Mouse (Mus musculus) monocyte, adult 5-6 weeks (primary cell): ENCODE data around the gene Mslnl. TPM values are rescaled to one million over a fixed set of nuclear protein-coding genes. Genes with fewer than 3 reads are reported as not detected.

Source experiments
- total RNA-seq: library from RNA; stranded (forward); fragments of 200-1000, 200-491, 200-594 nt; gene quantifications from 3 replicates; pipeline ENCODE4 v1.2.3, GENCODE M21; 2017

Gene Mslnl
- total RNA-seq, 1 experiment from 2014 or later = not detected

Other genes starting within 250 kb of the Mslnl start
- not detected in 3 replicates for gene Sstr5, start 238.8 kb upstream of the Mslnl start, total RNA-seq
- 1.2 TPM in 1 of 3 replicates, not detected in the others for gene Sox8, start 165.4 kb upstream of the Mslnl start, total RNA-seq
- 10.4 to 17.8 TPM (median 11.8 TPM) in 3 replicates for gene Lmf1, start 157.0 kb upstream of the Mslnl start, total RNA-seq
- gene Gng13, start 18.9 kb upstream of the Mslnl start, total RNA-seq = not detected in 3 replicates
- 1.1 to 5.0 TPM (median 3.0 TPM) in 3 replicates for gene Chtf18, start 8.6 kb upstream of the Mslnl start, total RNA-seq
- 0.95 to 2.5 TPM in 2 of 3 replicates, not detected in the other for gene Rpusd1, start 8.4 kb upstream of the Mslnl start, total RNA-seq
- not detected in 3 replicates for gene Msln, start 18.3 kb downstream of the Mslnl start, total RNA-seq
- 22.3 to 32.1 TPM (median 27.3 TPM) in 3 replicates for gene Narfl, start 37.7 kb downstream of the Mslnl start, total RNA-seq
- 16.0 to 49.1 TPM (median 25.3 TPM) in 3 replicates for gene Haghl, start 49.6 kb downstream of the Mslnl start, total RNA-seq
- gene Ccdc78, start 50.5 kb downstream of the Mslnl start, total RNA-seq = not detected in 3 replicates
- 30.7 to 53.7 TPM (median 38.7 TPM) in 3 replicates for gene Fam173a, start 56.9 kb downstream of the Mslnl start, total RNA-seq
- gene AC134908.4, start 59.6 kb downstream of the Mslnl start, total RNA-seq = not detected in 3 replicates
- gene Metrn, start 61.1 kb downstream of the Mslnl start, total RNA-seq = 5.1 to 6.4 TPM (median 6.1 TPM) in 3 replicates
- not detected in 3 replicates for gene Fbxl16, start 73.0 kb downstream of the Mslnl start, total RNA-seq
- 10.7 to 16.6 TPM (median 15.6 TPM) in 3 replicates for gene Wdr24, start 87.6 kb downstream of the Mslnl start, total RNA-seq
- 7.9 to 20.3 TPM (median 11.0 TPM) in 3 replicates for gene Jmjd8, start 92.8 kb downstream of the Mslnl start, total RNA-seq
- gene Stub1, start 97.4 kb downstream of the Mslnl start, total RNA-seq = 74.5 to 81.4 TPM (median 75.3 TPM) in 3 replicates
- gene Rhbdl1, start 101.3 kb downstream of the Mslnl start, total RNA-seq = 1.8 TPM in 1 of 3 replicates, not detected in the others
- 0.43 to 2.9 TPM (median 2.1 TPM) in 3 replicates for gene Gm20683, start 105.7 kb downstream of the Mslnl start, total RNA-seq
- gene Rhot2, start 108.8 kb downstream of the Mslnl start, total RNA-seq = 17.6 to 38.7 TPM (median 34.3 TPM) in 3 replicates
- gene Wdr90, start 125.5 kb downstream of the Mslnl start, total RNA-seq = 2.9 to 7.7 TPM (median 3.4 TPM) in 3 replicates
- gene Mcrip2, start 132.7 kb downstream of the Mslnl start, total RNA-seq = 1.1 to 5.7 TPM (median 1.6 TPM) in 3 replicates
- 1.3 to 10.0 TPM (median 7.0 TPM) in 3 replicates for gene Mettl26, start 139.0 kb downstream of the Mslnl start, total RNA-seq
- 1.0 to 2.1 TPM (median 1.4 TPM) in 3 replicates for gene Wfikkn1, start 144.8 kb downstream of the Mslnl start, total RNA-seq
- gene Rab40c, start 183.7 kb downstream of the Mslnl start, total RNA-seq = 3.5 to 7.1 TPM (median 3.8 TPM) in 3 replicates
- 13.5 to 34.1 TPM (median 18.4 TPM) in 3 replicates for gene Pigq, start 208.9 kb downstream of the Mslnl start, total RNA-seq
- gene Nhlrc4, start 208.9 kb downstream of the Mslnl start, total RNA-seq = not detected in 3 replicates
- not detected in 3 replicates for gene A930017K11Rik, start 216.5 kb downstream of the Mslnl start, total RNA-seq
- gene Capn15, start 249.8 kb downstream of the Mslnl start, total RNA-seq = 2.3 to 6.6 TPM (median 6.1 TPM) in 3 replicates